Mouse (Mus musculus): ENCODE data around the gene Mas1.

Mas1 gene

DNA sequence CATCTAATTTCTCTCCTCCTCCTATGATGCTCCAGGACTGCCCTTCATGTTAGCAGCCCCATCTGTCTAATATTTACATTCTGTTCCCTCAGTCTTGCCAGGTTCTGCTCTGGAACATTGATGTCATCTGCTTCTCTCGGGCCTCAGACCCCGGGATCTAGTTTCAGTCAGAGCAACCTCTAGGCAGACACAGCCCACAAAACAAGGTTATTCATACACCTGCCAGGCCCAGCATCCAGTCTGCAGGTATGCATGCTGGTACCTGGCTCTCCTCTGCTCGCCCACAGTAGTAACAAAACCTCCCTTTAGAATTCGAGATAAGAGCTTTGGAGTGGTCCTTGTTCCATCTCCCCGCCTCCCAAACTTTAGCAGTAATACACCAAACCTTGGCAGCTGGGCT lies 37.6 kb downstream of the Mas1 start:
- no peak for DNase-seq (ENCODE audit: low spot score in 2 of 2)

DNA sequence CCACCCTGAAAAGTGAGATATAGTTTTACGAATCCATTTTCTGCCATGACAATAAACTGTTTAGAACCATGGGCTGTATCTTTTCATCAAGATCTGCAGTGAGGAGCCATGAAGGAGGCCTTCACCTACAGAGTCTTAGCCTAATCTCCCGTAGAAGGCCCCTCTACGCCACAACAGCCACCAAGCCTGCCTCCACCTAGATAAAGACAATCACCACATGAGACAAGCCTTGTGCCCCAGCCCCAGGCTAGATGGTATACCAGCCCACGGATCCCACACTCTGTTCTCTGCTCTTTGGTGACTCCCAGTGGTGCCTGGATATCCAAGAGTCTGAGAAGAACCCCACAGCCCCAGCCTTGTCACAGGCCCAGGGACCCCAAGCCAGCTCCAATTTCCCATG lies 52.1 kb downstream of the Mas1 start:
- no peak for DNase-seq (ENCODE audit: low spot score in 2 of 2)

DNA sequence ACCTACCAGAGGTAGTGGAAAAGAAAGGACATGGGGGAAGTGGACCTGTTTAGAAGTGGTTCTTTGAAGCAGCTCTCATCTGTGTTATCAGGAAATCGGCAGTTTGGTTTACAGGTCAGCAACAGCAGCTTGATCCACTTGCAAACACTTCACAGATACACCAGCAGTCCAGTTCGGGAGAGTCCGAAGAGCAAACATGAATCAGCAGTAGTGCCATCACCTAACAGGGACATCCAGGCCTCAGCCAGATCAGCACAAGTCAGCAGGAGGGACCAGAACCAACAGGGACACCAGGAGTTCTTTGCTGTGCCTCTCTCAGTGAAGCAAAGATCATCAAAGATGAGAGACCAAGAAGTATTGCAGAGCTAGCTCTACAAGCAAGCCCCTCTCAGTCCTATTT lies 53.4 kb downstream of the Mas1 start:
- no peak for DNase-seq (ENCODE audit: low spot score in 2 of 2)

DNA sequence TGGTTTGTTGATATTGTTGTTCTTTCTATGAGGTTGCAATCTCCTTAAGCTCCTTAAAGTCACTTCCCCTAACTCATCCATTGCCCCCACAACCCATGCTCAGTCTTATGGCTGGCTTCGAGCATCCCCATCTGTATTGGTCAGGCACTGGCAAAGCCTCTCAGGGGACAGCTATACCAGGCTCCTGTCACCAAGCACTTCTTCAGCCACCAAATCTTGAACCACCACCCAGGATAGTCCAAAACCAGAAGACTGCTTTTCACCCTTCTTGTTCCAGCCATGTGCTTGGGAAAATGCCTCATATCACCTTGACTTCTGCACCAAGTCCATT lies 57.0 kb downstream of the Mas1 start:
- DNase-seq (ENCODE audit: low spot score in 2 of 2): no peak

DNA sequence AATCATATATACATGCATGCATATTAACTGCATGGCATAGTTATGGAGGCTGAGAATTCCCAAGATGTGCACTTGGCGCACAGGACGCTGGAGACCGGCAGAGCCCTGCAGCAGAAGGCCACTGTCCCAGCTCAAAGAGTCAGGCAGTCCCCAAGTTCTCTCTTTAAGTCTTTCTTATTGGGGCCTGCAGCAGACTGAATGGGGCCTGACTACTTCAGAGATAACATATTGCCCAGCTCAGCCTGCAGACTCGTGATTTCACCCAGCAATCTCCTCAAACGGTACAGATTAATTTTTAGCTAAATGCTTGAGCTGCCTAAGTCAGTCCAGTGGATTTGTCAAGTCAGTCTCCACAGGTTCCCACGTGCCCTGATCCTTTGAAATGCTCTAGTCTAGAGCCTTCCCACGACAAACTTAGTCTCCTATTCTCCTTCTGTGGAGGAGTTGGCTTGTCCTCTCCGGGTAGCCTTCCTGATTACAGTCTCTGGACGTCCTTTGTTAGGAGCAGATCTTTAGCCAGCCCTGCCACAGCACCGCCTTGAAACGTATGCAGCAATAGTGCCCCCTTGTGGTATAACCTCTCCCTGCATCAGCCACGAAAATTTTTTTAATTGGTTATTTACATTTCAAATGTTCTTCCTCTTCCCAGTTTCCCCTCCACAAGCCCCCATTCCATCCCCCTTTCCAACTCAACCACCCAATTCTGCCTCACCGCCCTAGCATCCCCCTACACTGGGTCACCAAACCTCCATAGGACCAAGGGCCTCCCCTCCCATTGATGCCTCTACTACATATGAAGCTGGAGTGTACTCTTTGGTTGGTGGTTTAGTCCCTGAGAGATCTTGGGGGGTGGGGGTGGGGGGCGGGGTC lies 57.6 kb downstream of the Mas1 start:
- DNase-seq (ENCODE audit: low spot score in 2 of 2): peak; percentile 56 to 69

DNA sequence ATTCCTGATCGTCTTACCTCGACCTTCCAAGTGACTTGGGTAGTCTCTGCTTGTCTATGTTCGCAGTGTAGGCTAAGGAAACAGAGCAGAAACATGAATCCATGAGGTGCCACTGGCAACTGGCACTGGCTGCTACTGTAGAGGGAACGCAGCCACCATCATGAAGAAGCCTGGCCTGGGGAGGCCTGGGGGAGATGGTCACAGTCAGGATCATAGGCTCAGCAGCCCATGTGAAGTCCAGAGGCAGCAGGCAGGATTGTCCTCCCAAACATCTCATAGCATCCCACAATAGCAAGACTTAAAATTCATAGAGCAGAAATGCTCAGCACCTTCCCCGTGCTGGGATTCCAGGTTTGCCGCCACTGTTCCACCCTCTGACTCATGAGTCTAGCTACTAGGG lies 59.1 kb downstream of the Mas1 start:
- no peak for DNase-seq (ENCODE audit: low spot score in 2 of 2)

DNA sequence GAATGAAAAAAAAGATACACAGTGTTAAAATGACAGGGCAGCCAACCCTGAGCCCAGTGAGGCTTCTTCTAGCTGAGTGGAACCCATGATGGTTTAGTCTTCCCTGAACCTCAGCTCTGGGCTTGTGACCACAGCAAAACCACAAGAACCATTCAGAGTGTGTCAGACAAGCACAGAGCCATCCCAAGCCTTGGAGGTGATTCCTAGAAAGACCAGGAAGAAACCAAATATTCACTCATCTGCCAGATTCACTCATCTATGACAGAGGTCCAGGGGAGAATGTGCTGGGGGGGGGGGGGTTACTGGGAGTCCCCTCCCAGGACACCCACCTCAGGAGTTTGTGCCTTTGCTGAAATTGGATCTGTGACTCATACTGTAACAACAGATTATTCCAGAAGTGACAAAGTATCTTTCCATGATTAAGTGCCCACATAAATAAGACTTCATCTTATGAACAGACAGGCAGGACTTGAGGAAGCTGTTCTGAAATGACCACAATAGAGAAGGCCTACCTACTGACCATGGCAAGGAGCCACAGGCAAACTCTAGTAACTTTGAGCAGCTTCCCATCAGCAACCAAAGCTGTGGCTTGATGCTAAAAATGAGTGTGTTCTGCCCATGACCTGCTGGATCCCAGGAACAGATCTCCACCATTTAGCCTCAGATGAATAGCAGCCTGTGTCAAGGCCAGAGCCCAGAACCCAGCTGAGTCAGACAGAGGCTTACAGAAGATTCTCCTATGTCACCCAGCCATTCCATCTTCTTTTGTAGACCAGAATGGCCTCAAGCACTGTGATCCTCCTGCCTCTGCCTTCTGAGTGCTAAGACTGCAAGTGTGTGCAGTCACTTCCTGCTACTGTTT lies 63.1 kb downstream of the Mas1 start:
- no peak for DNase-seq (ENCODE audit: low spot score in 2 of 2)

DNA sequence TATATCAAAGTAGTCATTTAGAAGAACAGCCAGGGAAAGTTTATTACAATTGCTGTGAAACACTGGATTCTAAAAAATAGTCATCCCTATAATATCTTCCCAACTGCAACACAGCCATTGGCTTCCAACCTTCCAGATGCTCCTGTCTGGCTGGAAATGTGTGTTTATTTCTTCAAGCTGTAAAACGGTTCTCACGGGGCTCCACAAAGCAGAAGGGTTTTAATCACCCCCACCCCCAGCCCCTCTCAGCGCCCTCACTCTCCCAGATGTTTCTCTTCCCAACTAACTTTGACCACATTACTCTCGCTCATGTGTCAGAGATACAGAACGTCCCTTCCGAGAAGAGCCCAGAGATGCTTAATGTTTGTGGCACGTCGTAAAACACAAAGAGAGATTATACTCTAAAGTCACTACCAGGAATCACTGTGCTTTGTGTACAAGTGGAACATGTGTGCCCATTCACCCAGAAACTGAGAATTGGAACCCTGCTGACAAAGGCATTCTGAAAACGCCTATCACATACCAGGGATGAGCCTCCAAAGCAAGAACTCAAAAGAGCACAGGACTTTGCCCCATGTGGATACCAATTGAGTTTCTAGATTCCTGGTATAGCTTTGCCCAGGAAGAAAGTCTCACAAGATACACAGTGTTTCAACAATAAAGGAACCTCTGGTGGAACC lies 65.9 kb downstream of the Mas1 start:
- no peak for DNase-seq (ENCODE audit: low spot score in 2 of 2)

DNA sequence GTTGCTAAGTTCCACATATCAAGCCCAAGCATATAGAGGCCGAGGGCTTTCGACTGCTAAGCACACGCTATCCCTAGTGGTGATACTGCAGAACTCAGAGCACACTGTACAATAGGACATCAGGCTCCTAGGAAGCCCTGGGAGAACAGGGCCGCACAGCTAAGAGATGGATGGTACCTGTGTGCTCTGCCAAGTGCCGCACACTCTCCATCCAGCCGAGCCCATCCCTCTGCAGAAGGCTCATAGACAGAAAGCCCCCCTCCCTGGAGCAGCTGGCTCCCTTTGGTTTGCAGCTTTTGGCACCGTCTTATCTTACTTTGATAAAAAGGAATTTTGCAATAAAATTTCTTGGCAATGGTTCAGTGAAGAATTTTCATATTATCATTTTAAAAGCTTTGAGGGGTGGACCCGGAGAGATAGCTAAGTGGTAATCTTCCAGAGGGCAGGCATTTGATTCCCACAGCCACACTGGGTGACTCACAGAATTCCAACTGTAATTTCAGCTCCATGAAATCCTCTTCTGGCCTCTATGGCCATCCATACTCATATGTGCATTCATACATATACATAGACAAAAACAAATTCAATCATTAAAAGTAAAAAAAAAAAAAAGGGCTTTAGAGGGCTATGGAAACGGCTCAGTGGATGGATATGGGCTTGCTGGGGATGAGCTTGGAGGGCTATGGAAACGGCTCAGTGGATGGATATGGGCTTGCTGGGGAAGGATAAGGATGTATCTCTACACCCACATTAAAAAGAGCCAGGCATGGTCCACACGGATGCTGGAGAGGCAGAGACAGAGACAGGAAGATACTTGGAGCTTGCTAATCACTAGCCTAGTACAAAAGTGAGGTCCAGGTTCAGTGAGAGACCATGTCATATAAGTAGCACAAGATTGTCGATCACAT lies 68.3 kb downstream of the Mas1 start:
- DNase-seq (ENCODE audit: low spot score in 2 of 2): no peak

DNA sequence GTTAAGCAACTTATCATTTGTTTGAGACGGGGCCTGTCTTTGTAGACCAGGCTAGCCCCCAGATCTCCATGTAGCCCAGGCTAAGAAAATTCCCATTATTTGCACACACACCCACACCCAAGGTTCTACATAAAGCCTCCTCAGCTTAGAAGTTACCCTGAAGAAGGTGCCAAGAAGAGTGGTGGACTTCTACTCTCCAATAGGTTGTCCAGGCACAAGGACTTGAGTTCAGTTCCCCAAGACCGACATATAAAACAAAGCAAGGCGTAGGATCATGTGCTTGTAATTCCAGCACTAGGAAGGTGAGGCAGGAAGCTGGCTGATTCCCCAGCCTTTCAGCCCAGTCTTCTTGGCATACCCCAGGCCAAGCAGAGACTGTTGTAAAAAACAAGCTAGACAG lies 69.4 kb downstream of the Mas1 start:
- no peak for DNase-seq (ENCODE audit: low spot score in 2 of 2)

DNA sequence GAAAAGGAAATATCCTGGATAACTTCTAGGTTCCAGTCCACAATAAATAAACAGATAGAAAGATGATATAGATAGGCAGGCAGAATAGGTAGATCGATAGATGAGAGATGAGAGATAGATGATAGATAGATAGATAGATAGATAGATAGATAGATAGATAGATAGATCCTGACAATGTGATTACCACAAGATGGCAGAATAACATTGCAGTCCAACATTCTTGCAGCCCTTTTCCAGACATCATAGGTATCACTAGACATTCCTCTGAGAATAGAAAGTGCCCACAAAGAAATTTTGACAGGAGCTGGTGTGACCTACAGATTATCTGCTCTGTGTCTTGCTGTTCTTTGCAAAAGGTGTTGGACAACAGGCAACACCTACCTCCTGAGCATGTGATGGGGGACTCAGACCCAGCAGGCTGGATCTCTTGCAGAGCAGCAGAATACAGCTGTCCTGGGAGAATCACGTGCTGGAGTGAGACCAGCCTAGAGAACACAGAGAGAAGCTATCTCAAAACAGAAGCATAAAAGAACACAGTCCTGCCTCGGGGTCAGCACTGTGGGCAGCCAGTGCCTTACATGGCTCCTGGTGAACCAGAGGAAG lies 70.4 kb downstream of the Mas1 start:
- no peak for DNase-seq (ENCODE audit: low spot score in 2 of 2)

DNA sequence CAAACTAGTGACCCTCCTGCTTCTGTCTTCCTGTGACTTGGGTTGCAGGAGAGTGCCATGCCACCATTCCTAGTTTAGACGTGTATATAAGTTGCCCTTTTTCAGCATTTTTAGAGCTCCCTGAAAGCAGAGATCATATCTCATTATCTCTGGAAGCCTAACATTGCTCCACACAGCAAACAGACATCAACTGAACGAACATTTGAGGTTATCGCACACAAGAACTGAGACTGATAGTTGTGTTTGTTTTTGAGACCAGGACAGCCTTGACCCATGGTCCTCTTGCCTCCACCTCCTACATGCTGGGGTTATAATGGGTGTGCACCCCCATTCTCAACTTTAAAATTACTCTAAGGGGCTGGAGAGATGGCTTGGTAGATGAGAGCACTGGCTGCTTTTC lies 71.3 kb downstream of the Mas1 start:
- DNase-seq (ENCODE audit: low spot score in 2 of 2): no peak

DNA sequence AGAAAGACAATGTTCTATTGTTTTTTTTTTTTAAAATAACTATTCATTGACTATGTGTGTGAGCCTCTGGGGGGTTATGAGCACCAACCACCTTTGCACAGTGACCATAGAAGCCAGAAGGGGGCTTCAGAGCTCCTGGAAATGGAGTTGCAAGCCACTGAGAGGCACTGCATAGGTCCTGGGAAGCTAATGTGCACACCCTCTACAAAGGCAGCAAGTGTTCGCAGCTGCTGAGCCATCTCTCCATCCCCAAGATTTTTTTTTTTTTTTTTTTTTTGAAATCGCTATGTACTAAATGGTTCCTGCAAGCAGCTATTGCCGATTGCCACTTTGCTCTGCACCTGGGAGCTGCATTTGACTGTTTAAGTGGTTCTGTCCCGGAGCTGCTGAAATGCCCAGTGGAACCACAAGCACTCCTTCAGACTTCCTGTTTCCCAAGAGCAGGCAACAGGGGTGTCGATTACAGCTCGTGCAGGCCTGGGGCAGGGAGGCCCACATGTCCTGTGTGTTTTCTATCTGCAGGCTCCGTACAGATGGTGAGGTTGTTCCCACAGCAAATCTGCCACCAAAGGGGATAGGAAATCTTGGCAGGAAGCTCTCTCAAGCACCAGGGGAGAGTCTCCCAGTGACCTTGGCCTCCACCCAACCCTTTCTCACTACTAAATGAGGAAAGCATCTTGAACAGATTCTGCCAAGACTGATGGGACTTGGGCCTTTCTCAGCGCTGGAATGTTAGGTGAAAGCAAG lies 74.1 kb downstream of the Mas1 start:
- DNase-seq (ENCODE audit: low spot score in 2 of 2): no peak

DNA sequence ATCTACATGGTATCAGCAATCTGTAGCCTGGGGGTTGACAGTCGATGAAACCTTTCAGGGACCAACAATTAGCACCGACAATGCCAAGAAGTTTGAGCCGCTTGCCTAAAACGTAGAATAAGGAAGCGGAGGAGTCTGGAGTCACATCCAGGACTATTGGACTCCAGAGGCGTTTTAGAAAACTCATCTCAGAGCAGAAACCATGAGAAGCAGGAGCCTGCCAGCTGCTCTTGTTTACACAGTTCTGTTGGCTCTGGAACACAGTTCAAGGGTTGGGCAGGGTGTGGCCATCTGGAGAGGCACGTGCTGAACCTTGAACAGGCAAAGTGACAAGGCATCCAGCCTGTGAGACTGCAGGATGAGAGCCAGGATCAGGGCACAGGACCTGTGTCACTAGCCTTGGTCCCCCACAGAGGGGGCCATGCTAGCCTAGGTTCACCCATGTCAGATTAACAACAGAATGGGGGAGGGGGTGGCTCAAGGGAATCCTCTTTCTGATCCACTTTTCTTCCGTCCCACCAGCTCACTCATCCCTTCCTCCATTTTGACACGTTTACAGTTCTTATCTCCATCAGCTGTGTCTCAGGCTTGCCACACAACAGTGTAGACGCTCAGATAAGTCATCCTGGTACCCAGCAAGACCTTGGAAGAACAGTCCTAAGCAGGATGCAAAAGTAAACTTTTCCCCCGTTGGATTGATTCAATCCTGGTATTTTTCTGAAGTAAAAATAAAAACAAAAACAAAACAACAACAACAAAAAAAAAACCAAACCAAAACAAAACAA lies 75.3 kb downstream of the Mas1 start:
- no peak for DNase-seq (ENCODE audit: low spot score in 2 of 2)

DNA sequence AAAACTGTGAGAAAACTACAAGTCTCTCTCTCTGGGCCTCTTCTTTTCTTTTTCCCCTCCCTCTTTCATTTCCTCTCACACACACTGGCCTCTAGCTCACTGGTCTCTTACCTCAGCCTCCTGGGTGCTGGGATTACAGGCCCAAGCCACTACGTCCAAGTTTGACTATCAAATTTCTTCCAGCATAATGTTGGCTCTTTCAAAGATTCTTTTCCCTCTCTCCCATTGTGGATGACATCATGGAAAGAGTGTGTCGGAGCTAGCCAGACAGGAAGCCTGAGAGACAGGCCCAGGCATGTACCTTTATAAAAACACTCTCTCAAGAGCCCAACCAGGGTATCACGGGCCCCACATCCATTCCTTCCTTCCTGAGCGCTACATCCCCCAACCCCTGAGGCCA lies 76.5 kb downstream of the Mas1 start:
- no peak for DNase-seq (ENCODE audit: low spot score in 2 of 2)

DNA sequence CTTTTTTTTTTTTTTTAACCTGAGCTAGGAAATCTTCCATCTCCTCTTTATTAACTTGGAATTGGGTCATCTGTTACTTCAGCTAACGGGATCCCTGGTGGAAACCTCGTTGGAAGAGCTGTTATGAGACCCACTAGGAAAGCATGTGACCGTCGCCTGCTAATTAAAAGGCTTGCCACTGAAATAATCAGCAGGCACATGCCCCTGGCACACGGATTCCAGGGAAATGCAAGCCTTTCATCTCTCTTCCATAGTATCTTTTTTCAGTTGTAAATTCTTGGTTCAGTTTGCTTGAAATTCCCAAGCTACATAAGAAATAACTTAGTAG lies 76.9 kb downstream of the Mas1 start:
- DNase-seq (ENCODE audit: low spot score in 2 of 2): no peak
